Comparison of ENCODE assay signal across 18 mouse cellular contexts in genomic region chr1:58945960-58946670, GRCm38 (mm10). TPM values are rescaled to one million over a fixed set of nuclear protein-coding genes. Genes with fewer than 3 reads are reported as not detected.
DNase-seq lines count a peak whose midpoint lies in the region; ATAC-seq and TF ChIP-seq lines count a peak whose summit lies in the region.
"Had no signal": no experiment of that assay in that cellular context is flagged by ENCODE, and none has a peak within 500 bp of the region (broad histone marks: within the 10 kb centered on the region; RNA-seq: fewer than 3 reads in every experiment).

No protein-coding gene starts in this region.

- H3K4me2 ChIP-seq in heart, embryonic 15.5 days: no peak overlapping the region
- peak overlapping the region; percentile 49 for H3K4me2 ChIP-seq in myocyte (ENCODE audit: low read depth)
- H3K4me2 ChIP-seq: limb, embryonic 12.5 days; midbrain, embryonic 15.5 days; neural tube, embryonic 15.5 days had no signal

- H3K36me3 ChIP-seq in heart, embryonic 15.5 days: peaks cover 18% of the 10 kb centered on the region
- no peaks in the 10 kb centered on the region for H3K36me3 ChIP-seq in myocyte (ENCODE audit: control insufficient read depth, insufficient read depth)

- peaks cover 40% of the 10 kb centered on the region for H3K79me2 ChIP-seq in myocyte (ENCODE audit: control insufficient read depth, insufficient read depth)

- no peak for DNase-seq in heart, postnatal 25 days (ENCODE audit: low spot score)
- peak; percentile 56 to 68 for DNase-seq in kidney, adult 8-10 months
- no peak for DNase-seq in kidney, postnatal 10 days
- DNase-seq in NIH3T3 (ENCODE audit: low read depth): peak; percentile 47
- no peak for DNase-seq in lung, postnatal 36 days
- DNase-seq: cerebellum, adult 2 months; cerebellum, postnatal 36 days; forebrain, postnatal 0 days; lung, adult 18-20 months; lung, postnatal 14 days; thymus, postnatal 36 days had no signal

- H3K27ac ChIP-seq in heart, embryonic 15.5 days: peak overlapping the region; percentile 37
- H3K27ac ChIP-seq: forebrain, embryonic 10.5 days; hindbrain, postnatal 0 days; limb, embryonic 12.5 days; midbrain, embryonic 15.5 days; neural tube, embryonic 15.5 days had no signal

- intact Hi-C loops in heart, postnatal 25 days (cut with DNase I): no loop called here

- H3K9ac ChIP-seq in heart, embryonic 15.5 days: no peak overlapping the region
- H3K9ac ChIP-seq: forebrain, postnatal 0 days; limb, embryonic 12.5 days; midbrain, embryonic 15.5 days; neural tube, embryonic 15.5 days had no signal

- no peak for TF ChIP-seq POLR2A in myocyte (IDR thresholded peaks at IDR 0.05; ENCODE audit: insufficient read length, low read depth)

- peaks cover 26% of the 10 kb centered on the region for H3K4me1 ChIP-seq in heart, embryonic 15.5 days (replicated peaks)
- H3K4me1 ChIP-seq: midbrain, embryonic 15.5 days; neural tube, embryonic 15.5 days had no signal

- ATAC-seq in heart, embryonic 15.5 days (replicated peaks; ENCODE audit: insufficient number of reproducible peaks, insufficient read depth, low FRiP score, low read depth): no peak
- ATAC-seq: forebrain, postnatal 0 days; hindbrain, postnatal 0 days; midbrain, embryonic 15.5 days had no signal

- H3K9me3 ChIP-seq in heart, embryonic 15.5 days (replicated peaks): no peaks in the 10 kb centered on the region
- H3K9me3 ChIP-seq: forebrain, embryonic 10.5 days; limb, embryonic 12.5 days; midbrain, embryonic 15.5 days; neural tube, embryonic 15.5 days had no signal

- WGBS in heart, embryonic 15.5 days: 78% methylated on average over 7 of the region's 7 CpGs

- H3K4me3 ChIP-seq in heart, embryonic 15.5 days: no peak overlapping the region
- H3K4me3 ChIP-seq in myocyte: no peak overlapping the region
- H3K4me3 ChIP-seq: forebrain, embryonic 10.5 days; limb, embryonic 12.5 days; midbrain, embryonic 15.5 days; neural tube, embryonic 15.5 days had no signal

- no peak overlapping the region for H3ac ChIP-seq in myocyte (ENCODE audit: control insufficient read depth, insufficient read length)

- H3K27me3 ChIP-seq in heart, embryonic 15.5 days: no peaks in the 10 kb centered on the region
- no peaks in the 10 kb centered on the region for H3K27me3 ChIP-seq in myocyte (ENCODE audit: control insufficient read depth, insufficient read depth, insufficient read length)
- H3K27me3 ChIP-seq: limb, embryonic 12.5 days; midbrain, embryonic 15.5 days; neural tube, embryonic 15.5 days had no signal

TF ChIP-seq in myocyte, 11 proteins besides CTCF, POLR2A, EP300 and RAD21:
- TF ChIP-seq CEBPB (IDR thresholded peaks at IDR 0.05; ENCODE audit: insufficient read depth, poor library complexity, severe bottlenecking) (no peak), TCF3 (IDR thresholded peaks at IDR 0.05; ENCODE audit: insufficient read length, low read depth) (no peak), MAX (IDR thresholded peaks at IDR 0.05; ENCODE audit: low read depth) (no peak), MYOG (IDR thresholded peaks at IDR 0.05; ENCODE audit: control insufficient read depth in 1 of 3, insufficient read depth in 1 of 3, insufficient read length in 2 of 3, low read depth in 2 of 3) (no peak), REST (IDR thresholded peaks at IDR 0.05; ENCODE audit: insufficient read depth, insufficient read length) (no peak), USF1 (IDR thresholded peaks at IDR 0.05; ENCODE audit: low read depth) (peak; percentile 40), E2F4 (IDR thresholded peaks at IDR 0.05; ENCODE audit: insufficient read depth) (no peak), SRF (IDR thresholded peaks at IDR 0.05; ENCODE audit: control insufficient read depth, insufficient read length, low read depth) (no peak)
TF ChIP-seq in myocyte: peak in this region for 1.

RNA-seq across cellular contexts. Expression of gene Trak2, which starts 27.1 kb away (rescaled TPM):
- polyA plus RNA-seq in heart, embryonic 15.5 days (2015; fragmentation: Nextera tagmentation; extraction: Ambion mirVana): 27.8 and 29.6 TPM in 2 replicates
- 100 to 1,000 TPM; 185 to 192 TPM for total RNA-seq in heart, postnatal 25 days (2021)
- polyA plus RNA-seq in myocyte (2012; fragmentation: generic; extraction: Trizol): 13.7 TPM

RNA-seq across cellular contexts. Expression of gene Stradb, which starts 27.2 kb away (rescaled TPM):
- polyA plus RNA-seq in heart, embryonic 15.5 days (2015; fragmentation: Nextera tagmentation; extraction: Ambion mirVana): 24.1 and 29.0 TPM in 2 replicates
- total RNA-seq in heart, postnatal 25 days (2021): 10 to 100 TPM; 55.0 to 57.1 TPM
- polyA plus RNA-seq in myocyte (2012; fragmentation: generic; extraction: Trizol): 17.0 TPM

Comparison
In these comparisons a context has a peak if more than half of its experiments do, and no peak if none do; other contexts are left out.
1. DNase-seq: peak in kidney, adult 8-10 months (2 of 2) and NIH3T3 (single experiment); none in heart, postnatal 25 days (single experiment), kidney, postnatal 10 days (single experiment) and lung, postnatal 36 days (single experiment).